Mouse (Mus musculus): Measurements from ENCODE around the gene Padi2. TPM values are rescaled to one million over a fixed set of nuclear protein-coding genes. Genes with fewer than 3 reads are reported as not detected.
A peak's percentile ranks its signal among the peaks of the same experiment; 100 is the strongest.

Gene Padi2
- 0.39 and 0.89 TPM in 2 replicates for polyA plus RNA-seq (2016; fragmentation: Nextera tagmentation; extraction: Ambion mirVana)

DNA sequence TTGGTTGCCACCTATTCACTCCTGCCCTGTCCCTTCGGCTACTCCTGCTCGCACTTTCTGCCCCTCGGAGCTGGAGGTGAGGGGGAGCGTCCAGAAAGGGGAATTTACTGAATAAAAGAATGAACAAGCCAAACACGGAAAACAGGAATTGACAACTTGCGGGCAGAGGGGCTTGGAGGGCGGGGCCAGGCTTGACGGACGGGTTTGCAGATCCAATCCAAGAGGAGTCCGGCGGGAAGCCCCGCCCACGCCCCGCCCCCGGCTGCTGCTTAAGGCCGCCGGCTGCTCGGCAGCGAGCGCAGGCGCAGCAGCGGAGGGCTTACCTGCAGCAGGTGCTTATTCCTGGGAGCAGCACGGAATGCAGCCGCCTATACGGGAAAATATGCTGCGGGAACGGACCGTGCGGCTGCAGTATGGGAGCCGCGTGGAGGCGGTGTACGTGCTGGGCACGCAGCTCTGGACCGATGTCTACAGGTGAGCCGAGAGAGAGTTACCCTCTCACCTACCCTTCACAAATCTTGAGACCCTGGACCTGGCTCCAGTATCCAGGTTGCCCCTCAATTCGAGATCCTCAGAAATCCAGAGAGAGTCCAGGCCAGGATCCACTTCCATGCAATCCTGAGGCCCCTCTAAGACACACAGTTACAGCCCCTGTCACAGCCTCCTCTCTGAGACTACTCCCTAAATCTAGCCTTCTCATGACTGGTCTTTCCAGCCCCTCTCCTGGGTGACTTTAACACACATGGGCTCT is at the start of gene Padi2:
Gene Padi2, plus strand, starts transcription at position 269 of the 751 bp plus-strand sequence.
- Histone ChIP-seq H3K36me3 (no peaks in the 10 kb centered on the region), H3K9me3 (no peaks in the 10 kb centered on the region), H3K27ac (replicated peaks) (no peak within 1 kb of the TSS), H3K9ac (replicated peaks) (peak within 1 kb of the TSS; percentile 39), H3K4me3 (peak within 1 kb of the TSS; percentile 42), H3K4me1 (peaks cover 17% of the 10 kb centered on the region; the same call in 1 of the 2 replicates), H3K27me3 (peaks cover 75% of the 10 kb centered on the region), H3K4me2 (replicated peaks) (peak within 1 kb of the TSS; percentile 72)
- WGBS: 3% methylated on average over 36 of the region's 37 CpGs
- ATAC-seq (ENCODE audit: low FRiP score, low read depth): peak; percentile 67

DNA sequence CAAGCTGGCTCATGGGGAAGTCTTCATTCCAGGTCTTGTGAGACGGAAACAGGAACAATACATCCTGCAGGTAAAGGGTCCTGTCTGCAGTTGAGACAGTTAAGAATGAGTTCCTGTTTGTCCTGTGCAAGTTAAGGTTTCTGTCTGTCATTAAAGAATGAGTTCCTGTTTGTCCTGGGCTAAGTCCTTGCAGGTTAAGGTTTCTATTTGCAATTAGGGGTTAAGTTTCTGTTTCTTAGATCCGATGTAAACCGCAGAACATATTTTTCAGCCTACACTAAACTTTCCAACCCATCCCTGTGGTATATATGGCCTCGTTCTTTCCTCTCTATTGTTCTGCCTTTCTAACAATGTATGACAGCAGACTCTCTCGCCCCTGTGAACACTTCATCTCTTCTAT is 49.1 kb upstream of the Padi2 start:
- no peak overlapping the region for H3K4me3 ChIP-seq
- H3K9ac ChIP-seq (replicated peaks): no peak overlapping the region
- H3K27ac ChIP-seq (replicated peaks): no peak overlapping the region
- H3K9me3 ChIP-seq: no peaks in the 10 kb centered on the region
- no peak overlapping the region for H3K4me2 ChIP-seq (replicated peaks)
- 83% methylated on average over 5 of the region's 5 CpGs for WGBS
- H3K4me1 ChIP-seq: no peaks in the 10 kb centered on the region
- no peaks in the 10 kb centered on the region for H3K27me3 ChIP-seq
- H3K36me3 ChIP-seq: no peaks in the 10 kb centered on the region
- no peak for ATAC-seq (ENCODE audit: low FRiP score, low read depth)

DNA sequence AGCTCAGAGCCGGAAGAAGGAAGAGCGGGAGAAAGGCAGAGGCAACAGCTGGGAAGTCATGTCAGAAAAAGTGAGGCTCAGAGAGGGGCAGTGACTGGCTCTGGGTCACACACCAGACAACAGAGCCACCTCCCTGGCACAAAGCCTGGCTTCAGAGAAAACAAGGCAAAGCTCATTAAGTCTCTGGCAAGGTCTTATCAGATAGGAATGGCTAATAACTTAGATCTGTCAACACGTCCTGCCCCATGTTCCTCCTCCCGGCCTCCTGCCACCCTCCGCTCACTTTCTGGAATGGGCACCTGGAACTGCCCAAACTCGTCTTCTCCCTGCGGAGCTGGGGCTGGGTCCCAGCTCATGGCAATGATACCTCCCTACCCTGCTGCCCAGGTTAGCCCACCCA is 48.3 kb upstream of the Padi2 start:
- Histone ChIP-seq H3K9me3 (no peaks in the 10 kb centered on the region), H3K9ac (replicated peaks) (no peak overlapping the region), H3K4me3 (no peak overlapping the region), H3K4me2 (replicated peaks) (no peak overlapping the region), H3K27ac (replicated peaks) (no peak overlapping the region), H3K36me3 (no peaks in the 10 kb centered on the region), H3K27me3 (no peaks in the 10 kb centered on the region), H3K4me1 (no peaks in the 10 kb centered on the region)
- no peak for ATAC-seq (ENCODE audit: low FRiP score, low read depth)
- 85% methylated on average over 7 of the region's 7 CpGs for WGBS

DNA sequence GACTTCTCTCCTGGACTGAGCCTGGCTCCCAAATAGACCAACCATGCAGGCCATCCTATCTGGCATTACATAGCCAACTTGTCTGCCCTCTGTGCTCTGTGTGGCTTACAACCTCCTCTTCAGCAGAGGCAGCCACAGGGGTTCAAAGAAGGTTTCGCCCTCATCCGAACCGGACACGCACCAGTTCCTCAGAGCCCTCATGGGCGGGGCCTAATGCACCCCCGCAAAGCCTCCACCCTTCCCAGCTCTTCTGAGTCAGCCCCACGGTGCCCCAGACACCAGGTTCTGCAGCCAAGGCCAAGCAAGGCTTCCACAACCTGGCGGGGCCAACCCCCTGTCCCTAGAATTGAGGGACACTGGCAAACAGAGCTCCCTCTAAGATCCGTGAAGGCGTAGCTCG is 46.9 kb upstream of the Padi2 start:
- H3K4me2 ChIP-seq (replicated peaks): no peak overlapping the region
- H3K27me3 ChIP-seq: no peaks in the 10 kb centered on the region
- WGBS: 79% methylated on average over 11 of the region's 11 CpGs
- ATAC-seq (ENCODE audit: low FRiP score, low read depth): no peak
- H3K9me3 ChIP-seq: no peaks in the 10 kb centered on the region
- no peaks in the 10 kb centered on the region for H3K4me1 ChIP-seq
- no peak overlapping the region for H3K27ac ChIP-seq (replicated peaks)
- no peak overlapping the region for H3K9ac ChIP-seq (replicated peaks)
- H3K4me3 ChIP-seq: no peak overlapping the region
- H3K36me3 ChIP-seq: no peaks in the 10 kb centered on the region

DNA sequence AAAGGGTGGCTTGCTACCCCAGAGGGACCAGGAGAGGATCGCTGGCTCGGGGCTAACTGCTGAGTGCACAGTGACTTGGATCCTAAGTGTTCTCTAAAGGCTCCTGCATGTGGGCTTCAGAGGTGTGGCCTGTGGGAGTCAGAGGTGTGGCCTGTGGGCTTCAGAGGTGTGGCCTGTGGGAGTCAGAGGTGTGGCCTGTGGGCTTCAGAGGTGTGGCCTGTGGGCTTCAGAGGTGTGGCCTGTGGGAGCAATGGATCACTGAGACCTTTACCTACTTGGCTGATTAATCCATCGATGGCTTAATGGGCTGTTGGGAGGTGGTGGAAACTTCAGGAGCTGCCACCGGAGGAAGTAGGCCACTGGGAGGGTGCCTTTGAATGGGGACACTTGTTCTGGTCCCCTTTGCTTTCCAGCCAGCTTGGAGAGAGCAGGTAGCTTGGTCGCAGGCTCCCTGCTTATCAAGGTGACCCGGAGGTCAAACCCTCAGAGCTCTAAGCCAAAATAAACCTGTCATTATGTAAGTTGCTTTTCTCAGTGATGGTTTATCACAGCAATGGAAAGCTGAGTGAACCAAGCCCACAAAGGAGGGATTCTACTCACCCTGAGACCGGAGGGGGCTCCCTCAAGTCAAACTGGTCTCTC is 45.9 kb upstream of the Padi2 start:
- no peaks in the 10 kb centered on the region for H3K9me3 ChIP-seq
- no peaks in the 10 kb centered on the region for H3K36me3 ChIP-seq
- no peak overlapping the region for H3K4me2 ChIP-seq (replicated peaks)
- ATAC-seq (ENCODE audit: low FRiP score, low read depth): no peak
- no peak overlapping the region for H3K27ac ChIP-seq (replicated peaks)
- no peaks in the 10 kb centered on the region for H3K27me3 ChIP-seq
- no peak overlapping the region for H3K9ac ChIP-seq (replicated peaks)
- H3K4me1 ChIP-seq: no peaks in the 10 kb centered on the region
- WGBS: 60% methylated on average over 7 of the region's 7 CpGs
- no peak overlapping the region for H3K4me3 ChIP-seq

DNA sequence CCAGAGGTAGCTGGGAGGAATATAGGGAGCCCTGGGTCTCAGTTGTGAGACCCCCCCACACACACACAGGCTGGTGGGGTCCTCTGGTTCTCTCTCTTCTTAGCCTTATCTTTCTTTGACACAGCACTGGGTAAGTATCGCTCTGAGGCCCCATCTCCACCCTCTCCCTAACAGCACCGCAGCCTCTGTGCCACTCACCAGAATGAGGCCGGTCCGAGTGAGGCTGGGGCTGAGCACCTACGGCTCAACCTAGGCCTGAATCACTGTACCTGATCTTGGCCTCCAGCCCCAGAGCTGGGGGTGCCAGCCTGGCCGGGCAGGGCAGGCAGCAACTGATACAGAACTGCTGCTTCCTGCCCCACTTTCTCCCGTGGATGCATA is 45.4 kb upstream of the Padi2 start:
- Histone ChIP-seq H3K36me3 (no peaks in the 10 kb centered on the region), H3K9me3 (no peaks in the 10 kb centered on the region), H3K4me1 (no peaks in the 10 kb centered on the region), H3K4me2 (replicated peaks) (no peak overlapping the region), H3K9ac (replicated peaks) (no peak overlapping the region), H3K4me3 (no peak overlapping the region), H3K27ac (replicated peaks) (no peak overlapping the region), H3K27me3 (no peaks in the 10 kb centered on the region)
- no peak for ATAC-seq (ENCODE audit: low FRiP score, low read depth)
- WGBS: 91% methylated on average over 7 of the region's 7 CpGs

DNA sequence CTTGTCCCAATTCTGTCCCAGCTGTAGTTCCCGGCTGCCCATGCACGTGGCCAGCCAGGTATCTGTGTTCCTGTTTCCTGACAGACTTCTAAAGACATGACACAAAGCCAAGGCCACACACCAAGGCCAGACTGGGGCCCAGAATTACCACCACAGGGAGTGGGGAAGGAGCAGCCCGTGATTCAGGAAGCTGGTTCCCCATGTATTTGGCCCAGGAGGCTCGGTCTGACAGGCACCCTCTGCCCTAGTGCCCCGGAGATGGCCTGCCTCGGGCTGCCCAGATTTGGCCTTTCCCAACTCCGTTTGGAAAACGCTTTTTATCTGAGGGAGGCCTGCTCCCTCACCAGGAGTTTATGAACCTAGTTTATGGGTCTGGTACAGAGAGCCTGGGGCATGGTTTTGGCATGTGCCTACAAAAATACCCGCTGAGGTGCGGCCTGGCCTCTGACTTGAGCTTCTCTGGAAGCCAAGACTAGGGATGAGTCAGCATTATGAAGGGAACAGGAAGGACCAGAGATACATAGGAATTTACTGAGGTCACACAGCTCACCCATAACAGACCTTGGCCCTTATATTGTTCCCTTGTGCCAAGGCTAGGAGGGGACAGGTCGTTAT is 44.0 kb upstream of the Padi2 start:
- Histone ChIP-seq H3K9me3 (no peaks in the 10 kb centered on the region), H3K4me1 (no peaks in the 10 kb centered on the region), H3K4me2 (replicated peaks) (no peak overlapping the region), H3K36me3 (no peaks in the 10 kb centered on the region), H3K4me3 (no peak overlapping the region), H3K27me3 (no peaks in the 10 kb centered on the region), H3K9ac (replicated peaks) (no peak overlapping the region), H3K27ac (replicated peaks) (no peak overlapping the region)
- WGBS: 81% methylated on average over 11 of the region's 11 CpGs
- ATAC-seq (ENCODE audit: low FRiP score, low read depth): no peak

DNA sequence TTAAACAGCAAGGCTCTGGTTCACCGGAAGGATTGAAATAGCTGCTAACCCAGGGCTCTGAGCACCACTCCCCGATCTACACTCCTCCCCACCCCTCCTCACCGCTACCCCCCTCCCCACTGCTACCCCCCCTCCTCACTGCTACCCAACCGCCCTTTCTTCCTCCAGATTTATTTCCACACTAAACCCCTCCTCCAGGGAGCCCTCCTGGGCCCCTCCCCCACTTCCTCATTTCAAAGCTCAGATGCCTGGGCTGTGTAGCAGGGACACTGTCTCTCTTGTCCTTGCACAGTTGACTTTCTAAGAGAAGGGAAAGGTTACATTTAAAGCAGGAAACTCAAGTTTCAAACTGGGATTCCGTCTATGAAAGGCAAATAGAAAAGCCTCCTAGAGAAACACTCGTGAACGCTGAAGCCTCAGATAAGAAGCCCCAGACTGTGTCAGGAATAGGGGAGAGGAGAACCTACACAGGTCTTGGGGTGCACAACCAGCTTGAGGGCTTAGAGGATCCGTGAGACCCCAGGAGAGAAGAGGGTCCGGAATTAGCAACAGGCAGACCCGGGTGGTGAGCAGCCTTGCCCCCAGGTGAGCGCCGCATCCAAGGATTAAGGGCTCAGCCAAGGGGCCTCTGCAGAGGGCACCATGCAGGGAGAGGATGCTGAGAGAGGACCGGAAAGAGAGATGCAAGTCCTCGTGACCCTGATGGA is 37.5 kb upstream of the Padi2 start:
- H3K27ac ChIP-seq (replicated peaks): no peak overlapping the region

DNA sequence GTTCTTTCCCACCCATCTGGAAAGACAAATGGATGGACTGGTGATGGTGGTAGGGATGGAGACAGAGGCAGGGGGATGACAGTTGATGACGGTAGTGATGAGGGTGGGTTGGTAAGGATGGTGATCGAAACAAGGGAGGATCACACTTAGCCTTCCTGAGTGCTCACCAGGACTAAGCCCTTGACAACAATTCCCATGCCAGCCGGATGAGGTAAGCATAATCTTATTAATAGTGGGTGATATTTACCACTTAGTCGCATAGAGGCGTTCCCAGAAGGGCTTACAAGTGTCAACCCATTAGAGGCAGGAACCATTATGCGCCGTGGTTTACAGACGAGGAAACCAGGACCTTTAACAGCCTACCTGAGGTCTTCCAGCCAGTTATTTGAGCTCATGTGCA is 36.2 kb upstream of the Padi2 start:
- ATAC-seq (ENCODE audit: low FRiP score, low read depth): no peak
- Histone ChIP-seq H3K27ac (replicated peaks) (no peak overlapping the region), H3K4me2 (replicated peaks) (no peak overlapping the region), H3K9ac (replicated peaks) (no peak overlapping the region), H3K27me3 (peaks cover 18% of the 10 kb centered on the region; the same call in 1 of the 2 replicates), H3K36me3 (no peaks in the 10 kb centered on the region), H3K9me3 (no peaks in the 10 kb centered on the region), H3K4me1 (peaks cover 12% of the 10 kb centered on the region), H3K4me3 (no peak overlapping the region)
- 93% methylated on average over 8 of the region's 8 CpGs for WGBS

More for the DNA sequence above, 37.5 kb upstream of the Padi2 start:
- Histone ChIP-seq H3K9ac (replicated peaks) (no peak overlapping the region), H3K4me3 (no peak overlapping the region), H3K4me2 (replicated peaks) (peak overlapping the region; percentile 11; the same call in 1 of the 2 replicates), H3K4me1 (peaks cover 12% of the 10 kb centered on the region), H3K9me3 (no peaks in the 10 kb centered on the region), H3K27me3 (peaks cover 18% of the 10 kb centered on the region; the same call in 1 of the 2 replicates), H3K36me3 (no peaks in the 10 kb centered on the region)
- 3% methylated on average over 14 of the region's 14 CpGs for WGBS
- ATAC-seq (ENCODE audit: low FRiP score, low read depth): no peak

DNA sequence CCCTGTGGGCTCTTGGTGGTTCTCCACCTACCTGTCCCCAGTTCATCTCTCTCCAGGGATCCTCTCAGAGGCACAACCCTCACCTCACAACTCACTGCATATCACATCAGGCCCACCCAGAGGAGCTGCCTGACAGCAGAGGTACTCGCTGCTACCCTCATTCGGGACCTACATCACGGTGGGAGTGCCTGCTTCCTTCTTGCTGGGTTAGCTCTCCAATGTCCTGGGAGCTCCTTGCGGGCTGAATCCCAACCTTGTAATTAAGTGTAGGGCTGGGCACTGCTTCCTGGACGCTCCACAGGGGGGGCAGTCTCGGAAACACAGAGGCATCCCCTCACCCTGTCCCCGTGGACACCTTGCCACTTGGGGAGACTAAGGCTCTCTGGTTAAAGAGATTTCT is 35.3 kb upstream of the Padi2 start:
- Histone ChIP-seq H3K27me3 (peaks cover 18% of the 10 kb centered on the region; the same call in 1 of the 2 replicates), H3K27ac (replicated peaks) (no peak overlapping the region), H3K36me3 (no peaks in the 10 kb centered on the region), H3K4me2 (replicated peaks) (no peak overlapping the region), H3K9me3 (no peaks in the 10 kb centered on the region), H3K4me1 (peaks cover 12% of the 10 kb centered on the region), H3K4me3 (no peak overlapping the region), H3K9ac (replicated peaks) (no peak overlapping the region)
- no peak for ATAC-seq (ENCODE audit: low FRiP score, low read depth)
- WGBS: 88% methylated on average over 7 of the region's 7 CpGs

DNA sequence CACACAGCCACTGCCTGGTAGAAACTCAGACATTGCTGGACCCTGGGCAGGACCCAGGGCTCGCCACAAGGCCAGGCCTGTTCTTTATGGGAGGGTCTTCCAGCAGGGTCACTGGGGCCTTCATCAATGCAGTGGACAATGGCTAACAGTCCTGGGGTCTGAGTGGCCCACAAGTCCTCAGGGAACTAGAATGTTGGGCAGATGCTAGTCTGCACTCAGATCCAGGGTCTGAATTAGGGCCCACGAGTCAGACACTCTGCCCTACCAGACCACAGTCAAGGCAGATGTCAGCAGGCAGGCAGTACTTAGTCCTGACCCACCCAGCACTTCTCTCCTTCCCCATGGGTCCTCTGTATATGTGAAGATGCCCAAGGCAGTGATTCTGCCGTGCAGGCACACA is 34.8 kb upstream of the Padi2 start:
- Histone ChIP-seq H3K36me3 (no peaks in the 10 kb centered on the region), H3K27ac (replicated peaks) (no peak overlapping the region), H3K9ac (replicated peaks) (no peak overlapping the region), H3K4me3 (no peak overlapping the region), H3K4me1 (peaks cover 12% of the 10 kb centered on the region), H3K9me3 (no peaks in the 10 kb centered on the region), H3K4me2 (replicated peaks) (no peak overlapping the region), H3K27me3 (peaks cover 18% of the 10 kb centered on the region; the same call in 1 of the 2 replicates)
- ATAC-seq (ENCODE audit: low FRiP score, low read depth): no peak
- WGBS: 90% methylated on average over 3 of the region's 3 CpGs
